Mouse (Mus musculus) limb, embryonic 11.5 days (tissue): ENCODE results near the gene Hcfc2. TPM values are rescaled to one million over a fixed set of nuclear protein-coding genes. Genes with fewer than 3 reads are reported as not detected.

Source experiments
- ATAC-seq: fragments of 200-750 bp; cut with Nextera tagmentation; 2 replicates; pipeline ENCODE4 v1.8.0; 2017; ENCODE audit warnings: low read depth; ENCODE audit not compliant: insufficient number of reproducible peaks, low FRiP score, low TSS enrichment
- DNase-seq: peaks from one replicate; pipeline ENCODE4 v3.0.0-alpha.2; 2015; ENCODE audit warnings: low spot score
- H3K27ac ChIP-seq: fragments of 300-500 bp; sonication (generic); replicated peaks from 2 replicates; pipeline ENCODE4 v1.5.1; 2014; ENCODE audit warnings: low read depth, mild to moderate bottlenecking, low read length
- H3K27me3 ChIP-seq: fragments of 300-500 bp; sonication (generic); 2 replicates; pipeline ENCODE4 v1.6.1; 2014; ENCODE audit warnings: mild to moderate bottlenecking, low read length, mixed read lengths; ENCODE audit not compliant: control insufficient read depth, insufficient read depth
- H3K36me3 ChIP-seq: fragments of 300-500 bp; sonication (generic); 2 replicates; pipeline ENCODE4 v1.6.1; 2014; ENCODE audit warnings: mild to moderate bottlenecking, low read length, moderate library complexity, mixed read lengths; ENCODE audit not compliant: control insufficient read depth, insufficient read depth
- H3K4me1 ChIP-seq: fragments of 300-500 bp; sonication (generic); 2 replicates; pipeline ENCODE4 v1.6.1; 2014; ENCODE audit warnings: low read length, mixed read lengths; ENCODE audit not compliant: control insufficient read depth, insufficient read depth
- H3K4me2 ChIP-seq: fragments of 300-500 bp; sonication (generic); 2 replicates; pipeline ENCODE4 v1.6.1; 2014; ENCODE audit warnings: low read depth, mild to moderate bottlenecking, moderate library complexity; ENCODE audit not compliant: severe bottlenecking
- H3K4me3 ChIP-seq: fragments of 300-500 bp; sonication (generic); 2 replicates; pipeline ENCODE4 v1.5.1; 2014; ENCODE audit warnings: low read depth, low read length
- H3K9ac ChIP-seq: fragments of 300-500 bp; sonication (generic); 2 replicates; pipeline ENCODE4 v1.6.1; 2014; ENCODE audit warnings: mild to moderate bottlenecking, low read length
- H3K9me3 ChIP-seq: fragments of 300-500 bp; sonication (generic); 2 replicates; pipeline ENCODE4 v1.6.1; 2016; ENCODE audit warnings: low read length; ENCODE audit not compliant: control insufficient read depth
- WGBS: fragments of 180-500 bp; shearing (Covaris S2); extraction: QIAGEN DNeasy Blood & Tissue Kit; methylation state at CpG from one replicate; pipeline ENCODE4 v1.1.7; 2014; 5-methylcytosine and 5-hydroxymethylcytosine counted together
- polyA plus RNA-seq: library from polyadenylated mRNA; unstranded; fragments of >200 nt; fragmentation: Nextera tagmentation; extraction: Ambion mirVana; gene quantifications from 2 replicates; pipeline ENCODE4 v1.2.1, GENCODE M21; 2014

Gene Hcfc2
- polyA plus RNA-seq: 32.2 and 33.6 TPM in 2 replicates

- Histone ChIP-seq H3K9ac (no peak within 1 kb of the TSS), H3K4me2 (no peak within 1 kb of the TSS), H3K27me3 (no peaks in the 10 kb centered on the region), H3K36me3 (no peaks in the 10 kb centered on the region), H3K4me1 (peaks cover under 1% of the 10 kb centered on the region; the same call in 1 of the 2 replicates), H3K4me3 (no peak within 1 kb of the TSS), H3K27ac (no peak within 1 kb of the TSS), H3K9me3 (no peaks in the 10 kb centered on the region)
- no peak for DNase-seq
- 81% methylated on average over 5 of the region's 5 CpGs for WGBS
- no peak for ATAC-seq
These were observed at the start of gene Hcfc2 for GRCm38 (mm10) chr10:82695956-82696355. Gene Hcfc2, plus strand, starts transcription at chr10:82696160.

- Histone ChIP-seq H3K9ac (no peak overlapping the region), H3K4me1 (no peaks in the 10 kb centered on the region), H3K4me2 (no peak overlapping the region), H3K9me3 (no peaks in the 10 kb centered on the region), H3K36me3 (peaks cover 17% of the 10 kb centered on the region; the same call in 1 of the 2 replicates), H3K4me3 (no peak overlapping the region), H3K27ac (no peak overlapping the region), H3K27me3 (no peaks in the 10 kb centered on the region)
- no peak for ATAC-seq
- WGBS: 91% methylated on average over 17 of the region's 17 CpGs
- no peak for DNase-seq
These were observed 48.7 kb upstream of the Hcfc2 start for GRCm38 (mm10) chr10:82647205-82647811.

- no peaks in the 10 kb centered on the region for H3K4me1 ChIP-seq
- H3K4me2 ChIP-seq: no peak overlapping the region
- no peaks in the 10 kb centered on the region for H3K9me3 ChIP-seq
- H3K27me3 ChIP-seq: no peaks in the 10 kb centered on the region
- H3K9ac ChIP-seq: no peak overlapping the region
- H3K27ac ChIP-seq: no peak overlapping the region
- no peak overlapping the region for H3K4me3 ChIP-seq
- ATAC-seq (no peak), DNase-seq (no peak)
- peaks cover 5% of the 10 kb centered on the region; the same call in 1 of the 2 replicates for H3K36me3 ChIP-seq
- WGBS: 88% methylated on average over 5 of the region's 5 CpGs
These were observed 44.7 kb upstream of the Hcfc2 start for GRCm38 (mm10) chr10:82651221-82651620.

GRCm38 (mm10) chr10:82652625-82653024 is 43.3 kb upstream of the Hcfc2 start:
- no peak overlapping the region for H3K4me3 ChIP-seq
- ATAC-seq (no peak), DNase-seq (no peak)
- H3K27me3 ChIP-seq: no peaks in the 10 kb centered on the region
- no peaks in the 10 kb centered on the region for H3K9me3 ChIP-seq
- no peaks in the 10 kb centered on the region; the same call in 1 of the 2 replicates for H3K36me3 ChIP-seq
- H3K27ac ChIP-seq: no peak overlapping the region
- no peak overlapping the region for H3K4me2 ChIP-seq
- no peaks in the 10 kb centered on the region for H3K4me1 ChIP-seq
- H3K9ac ChIP-seq: no peak overlapping the region
- 65% methylated on average over 5 of the region's 5 CpGs for WGBS

- no peak overlapping the region for H3K27ac ChIP-seq
- WGBS: 90% methylated on average over 3 of the region's 3 CpGs
- ATAC-seq: no peak
These were observed 41.4 kb upstream of the Hcfc2 start for GRCm38 (mm10) chr10:82654581-82654980.

GRCm38 (mm10) chr10:82661820-82662219 is 34.1 kb upstream of the Hcfc2 start:
- no peak overlapping the region for H3K27ac ChIP-seq
- WGBS: 87% methylated on average over 8 of the region's 8 CpGs
- no peaks in the 10 kb centered on the region for H3K4me1 ChIP-seq
- H3K4me2 ChIP-seq: no peak overlapping the region
- DNase-seq: no peak
- H3K4me3 ChIP-seq: no peak overlapping the region
- H3K27me3 ChIP-seq: no peaks in the 10 kb centered on the region
- no peak overlapping the region for H3K9ac ChIP-seq
- no peaks in the 10 kb centered on the region for H3K9me3 ChIP-seq
- no peak for ATAC-seq
- H3K36me3 ChIP-seq: no peaks in the 10 kb centered on the region

More at GRCm38 (mm10) chr10:82654581-82654980, 41.4 kb upstream of the Hcfc2 start:
- Histone ChIP-seq H3K9me3 (no peaks in the 10 kb centered on the region), H3K4me2 (no peak overlapping the region), H3K4me1 (no peaks in the 10 kb centered on the region), H3K4me3 (no peak overlapping the region), H3K36me3 (no peaks in the 10 kb centered on the region; the same call in 1 of the 2 replicates), H3K9ac (no peak overlapping the region), H3K27me3 (no peaks in the 10 kb centered on the region)
- DNase-seq: no peak

GRCm38 (mm10) chr10:82662267-82662990 is 33.5 kb upstream of the Hcfc2 start:
- no peaks in the 10 kb centered on the region for H3K36me3 ChIP-seq
- 70% methylated on average over 14 of the region's 14 CpGs for WGBS
- no peak overlapping the region for H3K9ac ChIP-seq
- DNase-seq (no peak), ATAC-seq (no peak)
- H3K9me3 ChIP-seq: no peaks in the 10 kb centered on the region
- no peaks in the 10 kb centered on the region for H3K4me1 ChIP-seq
- no peaks in the 10 kb centered on the region for H3K27me3 ChIP-seq
- H3K4me2 ChIP-seq: no peak overlapping the region
- H3K4me3 ChIP-seq: no peak overlapping the region
- H3K27ac ChIP-seq: no peak overlapping the region

- 83% methylated on average over 2 of the region's 2 CpGs for WGBS
- H3K4me2 ChIP-seq: no peak overlapping the region
- no peaks in the 10 kb centered on the region for H3K36me3 ChIP-seq
These were observed 32.7 kb upstream of the Hcfc2 start for GRCm38 (mm10) chr10:82663289-82663688.

More at GRCm38 (mm10) chr10:82663289-82663688, 32.7 kb upstream of the Hcfc2 start:
- no peaks in the 10 kb centered on the region for H3K9me3 ChIP-seq
- no peak overlapping the region for H3K4me3 ChIP-seq
- ATAC-seq: no peak
- H3K27ac ChIP-seq: no peak overlapping the region
- H3K9ac ChIP-seq: no peak overlapping the region
- H3K4me1 ChIP-seq: no peaks in the 10 kb centered on the region
- H3K27me3 ChIP-seq: no peaks in the 10 kb centered on the region
- DNase-seq: no peak
